Mouse (Mus musculus): ENCODE results near the gene Adgrf3.
"Not testable (repeated sequence)": the region's sequence is repeated elsewhere in the genome, so short reads cannot be mapped to it uniquely, and the experiment has no call there.

Gene Adgrf3

GRCm38 (mm10) chr5:30205493-30205892 is at the start of gene Adgrf3:
Gene Adgrf3 (minus strand): TSS chr5:30205722.
- no peak for DNase-seq (ENCODE audit: low read depth, low spot score)

DNA sequence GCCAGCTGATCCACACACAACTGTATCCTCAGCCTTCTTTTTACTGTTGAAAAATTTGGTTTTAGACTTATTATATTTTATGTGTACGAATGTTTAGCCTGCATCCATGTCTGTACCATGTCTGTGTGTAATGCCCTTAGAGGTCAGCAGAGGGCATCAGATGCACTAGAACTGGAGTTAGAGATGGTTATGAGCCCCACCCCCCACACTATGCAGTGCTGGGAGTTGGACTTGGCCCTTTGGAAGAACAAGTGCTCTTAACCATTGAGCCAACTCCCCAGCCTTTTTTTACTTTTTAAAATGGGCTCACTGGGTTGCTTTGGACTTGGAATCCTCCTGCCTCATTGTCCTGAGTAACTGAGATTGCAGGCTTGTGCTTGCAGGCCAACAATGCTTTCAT is 42.1 kb upstream of the Adgrf3 start:
- DNase-seq (ENCODE audit: low read depth, low spot score) = no peak

GRCm38 (mm10) chr5:30245861-30246416 is 40.4 kb upstream of the Adgrf3 start:
- no peak for DNase-seq (ENCODE audit: low read depth, low spot score)

DNA sequence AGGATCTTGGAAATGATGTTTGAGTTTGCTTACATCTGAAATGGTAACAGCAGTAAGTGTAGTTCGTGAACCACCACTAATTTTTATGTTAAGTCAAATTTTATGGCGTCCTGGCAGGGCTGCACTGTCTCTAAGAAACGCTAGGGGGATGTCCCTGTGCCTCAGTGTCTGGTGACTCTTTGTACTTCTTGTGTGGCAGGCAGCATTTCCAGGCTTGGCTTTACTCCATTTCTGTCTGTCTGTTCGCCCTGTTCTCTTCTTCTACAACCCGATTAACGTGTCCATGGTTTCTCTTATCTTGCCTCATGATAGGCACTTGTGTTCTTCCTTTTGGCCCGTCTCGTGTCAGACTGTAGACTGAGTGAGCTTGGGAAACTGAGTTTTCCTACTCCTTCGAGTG is 38.2 kb upstream of the Adgrf3 start:
- peak; percentile 55 for DNase-seq (ENCODE audit: low read depth, low spot score)

- no peak for DNase-seq (ENCODE audit: low read depth, low spot score)
Observed at GRCm38 (mm10) chr5:30242410-30242809, 36.9 kb upstream of the Adgrf3 start.

- peak; percentile 24 for DNase-seq (ENCODE audit: low read depth, low spot score)
Observed at GRCm38 (mm10) chr5:30240552-30240951, 35.0 kb upstream of the Adgrf3 start.

- DNase-seq (ENCODE audit: low read depth, low spot score) = no peak
Observed at GRCm38 (mm10) chr5:30238533-30238932, 33.0 kb upstream of the Adgrf3 start.

GRCm38 (mm10) chr5:30235641-30236126 is 30.2 kb upstream of the Adgrf3 start:
- no peak for DNase-seq (ENCODE audit: low read depth, low spot score)

DNA sequence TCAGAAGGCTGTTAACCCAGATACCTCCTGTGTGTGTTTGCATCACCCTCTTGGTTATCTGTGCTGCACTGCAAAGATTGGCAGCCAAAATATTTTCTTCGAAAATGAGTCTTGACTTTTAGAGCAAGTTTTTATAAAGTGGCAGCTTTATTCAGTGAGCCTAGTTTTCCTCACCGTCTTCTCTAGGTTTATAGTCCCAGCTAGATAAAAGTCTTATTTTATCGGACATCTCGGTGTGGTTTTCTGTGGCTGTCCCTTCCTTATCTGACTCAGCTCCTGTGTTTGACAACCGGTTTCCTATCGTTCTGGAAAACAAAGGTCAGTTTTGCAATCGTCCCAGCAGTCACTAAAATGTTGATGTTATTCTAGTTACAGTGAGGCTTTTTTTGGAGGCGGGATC is 28.5 kb upstream of the Adgrf3 start:
- DNase-seq (ENCODE audit: low read depth, low spot score) = no peak

GRCm38 (mm10) chr5:30233042-30233441 is 27.5 kb upstream of the Adgrf3 start:
- peak; percentile 42 for DNase-seq (ENCODE audit: low read depth, low spot score)

DNA sequence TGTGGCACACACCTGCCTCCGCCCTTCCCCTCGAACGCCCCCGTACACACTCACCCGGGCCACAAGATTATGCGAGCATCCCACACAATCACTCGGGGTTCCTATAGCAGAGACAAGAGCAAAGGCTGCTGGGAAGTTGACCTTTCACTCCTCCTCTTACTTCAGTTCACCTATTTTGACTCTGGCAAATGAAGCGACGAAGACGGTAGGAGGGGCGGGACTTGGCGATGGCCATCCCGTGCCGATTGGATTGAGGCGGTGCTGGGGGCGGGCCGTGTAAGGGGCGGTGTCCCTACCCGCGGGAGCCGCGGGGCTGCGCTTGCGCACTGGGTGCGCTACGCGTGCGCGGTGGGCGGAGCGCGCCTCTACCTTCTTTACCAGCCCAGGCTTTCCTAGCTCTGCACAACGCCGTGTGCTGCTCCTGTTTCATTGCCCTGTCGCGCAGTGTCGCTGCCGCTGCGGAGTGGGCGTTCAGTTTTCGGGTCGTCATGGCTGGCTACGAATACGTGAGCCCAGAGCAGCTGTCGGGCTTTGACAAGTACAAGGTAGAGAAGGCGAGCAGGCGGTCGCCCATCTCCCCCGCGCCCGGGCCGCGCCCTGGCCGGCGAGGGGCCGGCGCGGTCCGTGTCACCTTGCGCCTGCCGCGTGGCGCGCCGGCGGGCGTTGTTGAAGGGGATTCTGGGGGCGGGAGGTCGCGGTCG is 26.9 kb upstream of the Adgrf3 start, which contains the start of gene Selenoi:
TSS of gene Selenoi (plus strand) at position 311 of the 701 bp plus-strand sequence.
- DNase-seq (ENCODE audit: low read depth, low spot score) = peak; percentile 100

DNA sequence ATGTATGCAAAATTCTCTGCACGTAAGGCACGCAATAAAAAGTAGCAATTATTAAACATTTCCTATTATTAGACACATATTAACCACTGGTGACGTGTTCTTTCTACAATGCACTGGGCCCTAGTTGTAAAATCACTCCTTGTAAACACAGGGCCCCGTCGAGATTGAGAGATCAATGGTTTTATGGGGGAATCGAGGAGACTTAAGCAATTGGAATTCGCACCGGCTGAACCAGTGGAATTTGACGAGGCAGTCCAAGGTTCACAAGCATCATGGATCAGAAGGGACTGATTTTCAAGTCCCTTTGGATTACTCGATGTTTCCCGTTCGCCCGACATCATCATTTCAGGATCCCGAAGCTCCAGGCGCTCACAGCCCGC is 26.4 kb upstream of the Adgrf3 start:
- no peak for DNase-seq (ENCODE audit: low read depth, low spot score)

DNA sequence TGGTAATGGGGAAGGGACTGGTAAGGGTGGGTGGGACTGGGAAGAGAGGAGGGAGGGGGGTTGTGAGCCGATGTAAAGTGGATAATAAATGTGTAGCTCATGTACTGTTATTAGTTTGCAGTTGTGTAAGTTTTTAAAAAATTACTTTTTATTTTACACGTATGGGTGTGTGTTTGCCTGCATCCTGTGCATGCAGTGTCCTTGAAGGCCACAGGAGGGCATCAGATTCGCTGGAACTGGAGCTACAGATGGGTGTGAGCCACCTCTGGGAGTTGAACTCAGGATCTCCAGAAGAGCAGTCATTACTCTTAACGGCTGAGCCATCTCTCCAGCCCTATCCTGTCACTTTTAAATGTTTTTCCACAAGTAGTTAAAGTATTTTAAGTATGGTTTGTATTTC is 25.4 kb upstream of the Adgrf3 start:
- peak; percentile 58 for DNase-seq (ENCODE audit: low read depth, low spot score)

- DNase-seq (ENCODE audit: low read depth, low spot score) = no peak
Observed at GRCm38 (mm10) chr5:30222681-30223080, 17.2 kb upstream of the Adgrf3 start.

GRCm38 (mm10) chr5:30220666-30221065 is 15.1 kb upstream of the Adgrf3 start:
- no peak for DNase-seq (ENCODE audit: low read depth, low spot score)

- DNase-seq (ENCODE audit: low read depth, low spot score) = no peak
Observed at GRCm38 (mm10) chr5:30219715-30220114, 14.2 kb upstream of the Adgrf3 start.

- no peak for DNase-seq (ENCODE audit: low read depth, low spot score)
Observed at GRCm38 (mm10) chr5:30215970-30216369, 10.4 kb upstream of the Adgrf3 start.

GRCm38 (mm10) chr5:30214889-30215288 is 9.4 kb upstream of the Adgrf3 start:
- DNase-seq (ENCODE audit: low read depth, low spot score) = peak; percentile 74

GRCm38 (mm10) chr5:30210758-30211157 is 5.2 kb upstream of the Adgrf3 start:
- not testable (repeated sequence) for DNase-seq (ENCODE audit: low read depth, low spot score)

DNA sequence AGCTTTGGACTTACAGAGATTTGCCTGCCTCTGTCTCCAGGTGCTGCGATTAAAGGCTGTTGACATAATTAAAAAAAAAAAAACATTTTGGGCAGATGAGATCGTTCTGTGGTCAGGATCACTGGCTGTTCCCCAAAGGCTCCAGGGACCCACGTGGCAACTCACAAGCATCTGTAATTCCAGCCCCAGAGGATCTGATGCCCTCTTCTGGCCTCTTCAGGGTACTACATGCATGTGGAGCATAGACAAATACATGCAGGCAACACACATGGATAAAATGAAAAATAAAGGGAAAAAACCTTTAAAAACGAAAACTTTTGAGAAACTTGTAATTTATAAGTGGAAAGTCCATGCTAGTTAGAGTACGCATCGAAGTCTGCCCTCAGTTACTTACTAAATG is 1.8 kb upstream of the Adgrf3 start:
- DNase-seq (ENCODE audit: low read depth, low spot score) = no peak

DNA sequence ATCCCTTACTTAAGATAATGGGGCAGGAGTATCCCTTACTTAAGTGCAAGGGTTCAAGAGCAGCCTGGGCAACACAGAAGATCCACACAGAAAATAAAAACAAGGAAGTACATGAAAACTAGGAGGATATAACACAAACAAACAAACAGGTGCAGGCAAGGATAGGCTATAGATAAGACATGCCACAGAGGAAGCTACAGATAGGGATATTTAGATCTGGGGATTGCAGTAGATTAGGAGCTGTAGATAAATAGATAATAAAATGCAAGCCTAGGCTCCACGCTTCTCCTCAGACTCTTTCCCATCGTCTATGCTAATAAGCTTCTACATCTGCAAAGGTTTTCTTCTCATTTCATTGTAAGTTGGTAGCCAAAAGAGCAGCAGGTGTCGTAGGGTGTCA is 488 bp downstream of the Adgrf3 start:
- no peak for DNase-seq (ENCODE audit: low read depth, low spot score)

- DNase-seq (ENCODE audit: low read depth, low spot score) = no peak
Observed at GRCm38 (mm10) chr5:30204441-30204840, 1.1 kb downstream of the Adgrf3 start.

- no peak for DNase-seq (ENCODE audit: low read depth, low spot score)
Observed at GRCm38 (mm10) chr5:30203216-30203885, 2.2 kb downstream of the Adgrf3 start.
